Mouse (Mus musculus) bone marrow, adult 2 months (tissue): ENCODE measurements around the gene Coq8a.

Experiments
- CTCF ChIP-seq: fragments of 200-500 bp; IDR thresholded peaks from 2 replicates; pipeline ENCODE4 v1.5.1; 2011; ENCODE audit warnings: low read length, control low read depth; ENCODE audit not compliant: control insufficient read depth, insufficient read depth
- POLR2A ChIP-seq: fragments of 200-500 bp; IDR thresholded peaks from 2 replicates; pipeline ENCODE4 v1.6.1; 2011; ENCODE audit warnings: low read depth, mild to moderate bottlenecking, control low read depth, low read length, borderline replicate concordance; ENCODE audit not compliant: control insufficient read depth

- TF ChIP-seq POLR2A = no peak
- TF ChIP-seq CTCF = no peak
Measured at GRCm38 (mm10) chr1:180162986-180163385, 36.4 kb downstream of the Coq8a start.
